Mouse (Mus musculus) heart, postnatal 0 days (tissue): ENCODE data around the gene Gabarap.

ENCODE experiments used
- CTCF ChIP-seq: IDR thresholded peaks from 2 replicates; pipeline ENCODE4 v1.5.1; 2016; ENCODE audit warnings: antibody characterized with exemption, control low read depth, low read depth
- EP300 ChIP-seq: IDR thresholded peaks from 2 replicates; pipeline ENCODE4 v1.6.1; 2016; ENCODE audit warnings: antibody characterized with exemption, low read depth

GRCm38 (mm10) chr11:69983377-69983776 is 7.6 kb upstream of the Gabarap start:
- TF ChIP-seq CTCF, result no peak
- TF ChIP-seq EP300, result no peak
